Mouse (Mus musculus) E14TG2a.4 (cell line): ENCODE measurements around the gene Antxr1.
"Not testable (repeated sequence)": the region's sequence is repeated elsewhere in the genome, so short reads cannot be mapped to it uniquely, and the experiment has no call there.

Source experiments
- H3K27me3 ChIP-seq: 2 replicates; pipeline ENCODE4 v1.6.1; 2014; ENCODE audit warnings: low read length, control low read depth; ENCODE audit not compliant: insufficient read depth
- H3K36me3 ChIP-seq: 2 replicates; pipeline ENCODE4 v1.6.1; 2014; ENCODE audit warnings: low read length, control low read depth; ENCODE audit not compliant: insufficient read depth
- H3K4me1 ChIP-seq: replicated peaks from 2 replicates; pipeline ENCODE4 v1.6.1; 2014; ENCODE audit warnings: low read depth, low read length, control low read depth
- H3K4me3 ChIP-seq: replicated peaks from 2 replicates; pipeline ENCODE4 v1.5.1; 2014; ENCODE audit warnings: mild to moderate bottlenecking, low read length
- H3K9me3 ChIP-seq: 2 replicates; pipeline ENCODE4 v1.6.1; 2014; ENCODE audit warnings: low read length, control low read depth
- CTCF ChIP-seq: conservative IDR thresholded peaks from 2 replicates; pipeline ENCODE4 v1.5.1; 2014; ENCODE audit warnings: low read length
- NANOG ChIP-seq: IDR thresholded peaks from 2 replicates; pipeline ENCODE4 v1.6.1; 2014; ENCODE audit warnings: borderline replicate concordance, low read length, mixed read lengths
- POU5F1 ChIP-seq: IDR thresholded peaks from 2 replicates; pipeline ENCODE4 v1.6.1; 2014; ENCODE audit warnings: low read length, borderline replicate concordance

Gene Antxr1

GRCm38 (mm10) chr6:87101955-87102353 lies 233.7 kb downstream of the Antxr1 start:
- Histone ChIP-seq H3K9me3 (no peaks in the 10 kb centered on the region), H3K4me3 (no peak overlapping the region), H3K4me1 (peaks cover 4% of the 10 kb centered on the region; the same call in 1 of the 2 replicates), H3K36me3 (no peaks in the 10 kb centered on the region), H3K27me3 (no peaks in the 10 kb centered on the region)
- no peak for TF ChIP-seq POU5F1
- no peak for TF ChIP-seq CTCF
- no peak for TF ChIP-seq NANOG

DNA sequence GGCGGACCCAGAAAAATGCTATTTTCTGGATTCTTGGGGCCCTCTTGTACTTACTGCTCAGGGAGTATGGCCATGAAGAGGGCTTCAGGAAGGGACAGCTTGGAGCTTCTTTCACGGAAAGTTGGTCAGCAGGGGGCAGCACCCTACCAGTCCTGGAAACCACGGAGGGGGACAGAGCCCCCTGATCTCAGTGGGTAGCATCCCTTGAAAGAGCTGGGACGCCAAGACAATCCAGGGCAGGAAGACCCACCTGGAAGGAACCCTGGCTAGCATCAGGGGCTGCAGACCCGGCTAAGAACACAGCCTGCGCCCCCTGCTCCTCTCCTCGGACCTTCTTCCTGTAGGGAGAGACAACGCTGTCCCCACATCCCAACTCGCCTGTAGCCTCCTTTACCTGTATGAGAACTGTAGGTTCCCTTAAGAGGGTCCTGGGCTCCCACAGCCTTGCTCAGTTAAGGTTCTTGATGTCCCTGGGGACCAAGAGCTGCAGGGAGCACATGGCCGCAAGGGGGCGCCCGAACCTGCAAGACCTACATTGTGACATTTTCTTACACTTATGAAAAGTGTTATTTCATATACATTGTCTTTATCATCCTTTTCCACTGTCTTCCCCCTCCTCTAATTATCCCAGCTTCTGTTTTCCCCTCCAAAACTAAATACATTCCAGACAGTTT lies 234.2 kb downstream of the Antxr1 start:
- Histone ChIP-seq H3K9me3 (no peaks in the 10 kb centered on the region), H3K4me3 (peak overlapping the region; percentile 63), H3K27me3 (no peaks in the 10 kb centered on the region), H3K36me3 (no peaks in the 10 kb centered on the region), H3K4me1 (peaks cover 4% of the 10 kb centered on the region; the same call in 1 of the 2 replicates)
- TF ChIP-seq POU5F1 (no peak), CTCF (peak; percentile 61)

- no peak for TF ChIP-seq NANOG
- TF ChIP-seq POU5F1, result no peak
- no peak for TF ChIP-seq CTCF
- Histone ChIP-seq H3K36me3 (no peaks in the 10 kb centered on the region), H3K9me3 (no peaks in the 10 kb centered on the region), H3K4me3 (no peak overlapping the region), H3K27me3 (no peaks in the 10 kb centered on the region), H3K4me1 (peaks cover 4% of the 10 kb centered on the region; the same call in 1 of the 2 replicates)
Measured at GRCm38 (mm10) chr6:87100297-87101020, 235.2 kb downstream of the Antxr1 start.

GRCm38 (mm10) chr6:87099671-87100296 lies 235.8 kb downstream of the Antxr1 start:
- Histone ChIP-seq H3K4me3 (no peak overlapping the region), H3K4me1 (peaks cover 4% of the 10 kb centered on the region; the same call in 1 of the 2 replicates), H3K36me3 (no peaks in the 10 kb centered on the region), H3K27me3 (no peaks in the 10 kb centered on the region), H3K9me3 (no peaks in the 10 kb centered on the region)
- TF ChIP-seq CTCF (no peak), POU5F1 (no peak), NANOG (no peak)

DNA sequence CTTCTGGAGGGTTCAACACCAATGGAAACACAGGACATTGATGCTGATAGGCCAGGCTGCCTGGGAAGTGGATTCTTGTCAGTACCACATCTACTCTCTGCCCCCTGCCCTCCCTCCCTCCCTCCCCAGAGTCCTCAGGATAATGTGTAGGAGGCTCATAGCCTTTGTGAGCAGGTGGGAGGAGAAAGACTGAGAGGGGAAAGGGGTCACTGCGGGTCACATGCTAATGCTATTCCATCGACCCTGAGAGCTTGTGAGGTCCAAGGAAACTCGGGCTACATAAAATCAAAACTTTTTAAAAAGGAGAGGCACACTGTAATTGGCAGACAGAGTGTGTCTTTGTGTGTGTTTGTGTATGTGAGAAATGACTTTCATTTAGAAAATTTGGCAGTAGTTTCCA lies 236.4 kb downstream of the Antxr1 start:
- no peak for TF ChIP-seq CTCF
- no peak for TF ChIP-seq NANOG
- TF ChIP-seq POU5F1, result no peak
- Histone ChIP-seq H3K9me3 (no peaks in the 10 kb centered on the region), H3K4me3 (no peak overlapping the region), H3K27me3 (no peaks in the 10 kb centered on the region), H3K4me1 (peaks cover 4% of the 10 kb centered on the region; the same call in 1 of the 2 replicates), H3K36me3 (no peaks in the 10 kb centered on the region)

DNA sequence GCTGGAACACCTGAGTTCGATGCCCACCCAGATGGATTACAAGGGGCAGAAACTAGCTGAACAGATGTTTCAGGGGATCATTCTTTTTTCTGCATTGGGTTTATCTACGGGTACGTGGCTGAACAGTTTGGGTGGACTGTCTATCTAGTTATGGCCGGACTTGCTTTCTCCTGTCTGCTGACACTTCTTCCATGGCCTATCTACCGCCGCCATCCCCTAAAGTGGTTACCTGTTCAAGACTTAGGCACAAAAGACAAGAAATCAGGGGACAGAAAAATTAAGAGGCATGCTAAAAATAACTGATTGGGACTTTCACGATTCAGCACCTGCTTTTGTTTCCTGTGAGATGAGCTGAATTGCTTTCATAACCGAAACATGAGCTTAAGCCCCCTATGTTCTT lies 242.0 kb downstream of the Antxr1 start:
- not testable (repeated sequence) for H3K27me3 ChIP-seq, H3K4me1 ChIP-seq, H3K4me3 ChIP-seq, H3K36me3 ChIP-seq, H3K9me3 ChIP-seq

- TF ChIP-seq NANOG (no peak), CTCF (no peak), POU5F1 (no peak)
- H3K9me3 ChIP-seq, result no peaks in the 10 kb centered on the region
- peaks cover 14% of the 10 kb centered on the region for H3K36me3 ChIP-seq
- H3K27me3 ChIP-seq, result no peaks in the 10 kb centered on the region
- no peak overlapping the region for H3K4me3 ChIP-seq
- no peaks in the 10 kb centered on the region for H3K4me1 ChIP-seq
Measured at GRCm38 (mm10) chr6:87092476-87092875, 243.1 kb downstream of the Antxr1 start.

DNA sequence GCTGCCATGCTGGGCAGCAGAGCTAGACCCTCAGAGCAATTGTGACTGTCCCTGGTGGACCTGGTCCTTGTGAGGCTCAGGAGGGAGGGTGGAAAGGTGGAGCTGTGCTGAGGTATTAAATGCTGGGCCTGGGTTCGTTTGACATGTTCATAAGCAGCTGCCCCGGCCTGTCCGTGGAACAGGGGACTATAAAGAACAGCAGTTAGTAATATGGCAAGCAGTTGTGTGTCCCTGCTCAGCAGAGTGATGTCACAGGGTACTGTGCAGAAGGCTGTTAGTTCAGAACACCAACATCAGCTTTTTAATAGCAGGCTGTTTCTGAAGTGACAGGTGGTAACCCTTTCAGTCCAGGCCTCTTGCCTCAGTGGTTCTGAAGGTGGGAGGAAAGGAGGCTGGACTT lies 244.7 kb downstream of the Antxr1 start:
- TF ChIP-seq POU5F1 (no peak), NANOG (no peak), CTCF (no peak)
- H3K4me3 ChIP-seq, result no peak overlapping the region

More for the DNA sequence above, 244.7 kb downstream of the Antxr1 start:
- Histone ChIP-seq H3K4me1 (no peaks in the 10 kb centered on the region), H3K9me3 (no peaks in the 10 kb centered on the region), H3K36me3 (peaks cover 27% of the 10 kb centered on the region), H3K27me3 (no peaks in the 10 kb centered on the region)
